Comparison of ENCODE assay signal across 8 mouse cellular contexts in the genomic region with DNA sequence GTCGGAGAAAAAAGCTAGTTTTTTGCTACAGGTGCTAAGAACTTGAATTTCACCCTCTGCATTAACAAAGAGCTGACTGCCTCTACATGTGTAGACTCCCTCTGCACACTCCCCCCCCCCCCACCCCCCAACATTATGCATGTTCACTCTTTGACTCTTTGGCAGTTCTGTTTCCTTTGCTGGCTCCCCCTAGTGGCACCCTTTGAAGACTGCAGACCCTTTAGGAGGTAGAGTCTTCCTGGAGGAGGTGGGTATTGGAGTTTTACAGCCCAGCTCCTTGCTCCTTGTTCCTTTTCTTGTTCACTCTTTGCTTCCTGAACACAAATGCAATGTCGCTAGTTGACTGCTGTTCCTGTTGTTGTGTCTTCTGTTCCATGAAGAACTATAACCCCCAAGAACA.
DNase-seq lines count a peak whose midpoint lies in the region; ATAC-seq and TF ChIP-seq lines count a peak whose summit lies in the region.
"Had no signal": no experiment of that assay in that cellular context is flagged by ENCODE, and none has a peak within 500 bp of the region (broad histone marks: within the 10 kb centered on the region; RNA-seq: fewer than 3 reads in every experiment).

No protein-coding gene starts in this region.

- DNase-seq in kidney, postnatal 4 days, result peak; percentile 12 to 32
- DNase-seq in kidney, postnatal 14 days, result no peak
- DNase-seq in T-cell, adult 2 months (ENCODE audit: low spot score), result peak; percentile 52
- no peak for DNase-seq in stomach, postnatal 0 days (ENCODE audit: low spot score)
- no peak for DNase-seq in adipocyte (ENCODE audit: low spot score)
- no peak for DNase-seq in cerebellum, adult 8-10 months

- H3K4me1 ChIP-seq in stomach, postnatal 0 days (replicated peaks; ENCODE audit: control insufficient read depth, insufficient read depth), result no peaks in the 10 kb centered on the region
- H3K4me1 ChIP-seq: heart, embryonic 13.5 days had no signal

- no peaks in the 10 kb centered on the region for H3K27me3 ChIP-seq in stomach, postnatal 0 days (ENCODE audit: control insufficient read depth, insufficient read depth, low read length)
- H3K27me3 ChIP-seq: heart, embryonic 13.5 days had no signal

- H3K9me3 ChIP-seq in stomach, postnatal 0 days (ENCODE audit: control insufficient read depth, low read length), result no peaks in the 10 kb centered on the region
- H3K9me3 ChIP-seq: heart, embryonic 13.5 days had no signal

- no peaks in the 10 kb centered on the region for H3K36me3 ChIP-seq in stomach, postnatal 0 days (ENCODE audit: control insufficient read depth, insufficient read depth, low read length)
- H3K36me3 ChIP-seq: heart, embryonic 13.5 days had no signal

- TF ChIP-seq CTCF in stomach, postnatal 0 days (IDR thresholded peaks at IDR 0.05; ENCODE audit: low read depth), result peak; percentile 52

- WGBS in stomach, postnatal 0 days, result 89% methylated on average over 2 of the region's 2 CpGs

- no peak overlapping the region for H3K9ac ChIP-seq in stomach, postnatal 0 days (ENCODE audit: low read length)
- H3K9ac ChIP-seq: heart, embryonic 13.5 days had no signal

- no peak overlapping the region for H3K4me2 ChIP-seq in stomach, postnatal 0 days (replicated peaks; ENCODE audit: low read depth)
- H3K4me2 ChIP-seq: heart, embryonic 13.5 days had no signal

- no peak overlapping the region for H3K4me3 ChIP-seq in stomach, postnatal 0 days (ENCODE audit: low read depth, low read length)
- H3K4me3 ChIP-seq: heart, embryonic 13.5 days had no signal

- TF ChIP-seq EP300 in stomach, postnatal 0 days (optimal IDR thresholded peaks at IDR 0.05), result no peak

- peak; percentile 71; the same call in 1 of the 2 replicates for ATAC-seq in granulocyte monocyte progenitor cell, adult 5-6 weeks (replicated peaks; ENCODE audit: poor library complexity, severe bottlenecking)
- no peak for ATAC-seq in stomach, postnatal 0 days (ENCODE audit: low FRiP score, low TSS enrichment)

- H3K27ac ChIP-seq in stomach, postnatal 0 days (replicated peaks), result no peak overlapping the region
- H3K27ac ChIP-seq: heart, embryonic 13.5 days had no signal

Comparison
In these comparisons a context has a peak if more than half of its experiments do, and no peak if none do; other contexts are left out.
1. DNase-seq: peak in kidney, postnatal 4 days (2 of 2) and T-cell, adult 2 months (single experiment); none in kidney, postnatal 14 days (single experiment), stomach, postnatal 0 days (single experiment), adipocyte (single experiment) and cerebellum, adult 8-10 months (single experiment).